Mouse (Mus musculus) kidney, adult 2 months (tissue): ENCODE results near the gene Ppp4r1. TPM values are rescaled to one million over a fixed set of nuclear protein-coding genes. Genes with fewer than 3 reads are reported as not detected.
A peak's percentile ranks its signal among the peaks of the same experiment; 100 is the strongest.

Source experiments
- DNase-seq: peaks from one replicate; pipeline ENCODE4 v3.0.0; 2021
- H3K27ac ChIP-seq: fragments of 200-500 bp; 2 replicates; pipeline ENCODE4 v1.5.1; 2012; ENCODE audit warnings: low read depth, low read length, control low read depth, inconsistent platforms; ENCODE audit not compliant: insufficient read depth
- H3K27me3 ChIP-seq: fragments of 200-500 bp; replicated peaks from 2 replicates; pipeline ENCODE4 v1.6.1; 2012; ENCODE audit warnings: mild to moderate bottlenecking, moderate library complexity, low read length, inconsistent platforms; ENCODE audit not compliant: control insufficient read depth, insufficient read depth
- H3K36me3 ChIP-seq: fragments of 200-500 bp; 2 replicates; pipeline ENCODE4 v1.6.1; 2012; ENCODE audit warnings: mild to moderate bottlenecking, moderate library complexity, low read length, inconsistent platforms; ENCODE audit not compliant: control insufficient read depth, insufficient read depth
- H3K4me1 ChIP-seq: fragments of 200-500 bp; 2 replicates; pipeline ENCODE4 v1.6.1; 2011; ENCODE audit warnings: low read length; ENCODE audit not compliant: control insufficient read depth, insufficient read depth
- H3K4me3 ChIP-seq: fragments of 200-500 bp; 2 replicates; pipeline ENCODE4 v1.5.1; 2011; ENCODE audit warnings: mild to moderate bottlenecking, low read depth, low read length, control low read depth; ENCODE audit not compliant: insufficient read depth
- CTCF ChIP-seq: fragments of 200-500 bp; conservative IDR thresholded peaks from 2 replicates; pipeline ENCODE4 v1.5.1; 2011; ENCODE audit warnings: low read depth, mild to moderate bottlenecking, control low read depth, low read length, moderate library complexity, mixed read lengths; ENCODE audit not compliant: insufficient read depth, insufficient read length
- POLR2A ChIP-seq: fragments of 200-500 bp; IDR thresholded peaks from one replicate; pipeline ENCODE4 v1.6.1; 2011; ENCODE audit warnings: low read depth, low read length, control low read depth
- WGBS: fragments of 180-500 bp; shearing (Covaris S2); methylation state at CpG from one replicate; pipeline ENCODE4 v1.1.7; 2018; 5-methylcytosine and 5-hydroxymethylcytosine counted together
- polyA plus RNA-seq: library from polyadenylated mRNA; depleted of rRNA; stranded (reverse); fragments of >200 nt; gene quantifications from 2 replicates; pipeline ENCODE4 v1.2.3, GENCODE M21; 2012

Ppp4r1 gene
- polyA plus RNA-seq, 1 experiment: 34.3 TPM

DNA sequence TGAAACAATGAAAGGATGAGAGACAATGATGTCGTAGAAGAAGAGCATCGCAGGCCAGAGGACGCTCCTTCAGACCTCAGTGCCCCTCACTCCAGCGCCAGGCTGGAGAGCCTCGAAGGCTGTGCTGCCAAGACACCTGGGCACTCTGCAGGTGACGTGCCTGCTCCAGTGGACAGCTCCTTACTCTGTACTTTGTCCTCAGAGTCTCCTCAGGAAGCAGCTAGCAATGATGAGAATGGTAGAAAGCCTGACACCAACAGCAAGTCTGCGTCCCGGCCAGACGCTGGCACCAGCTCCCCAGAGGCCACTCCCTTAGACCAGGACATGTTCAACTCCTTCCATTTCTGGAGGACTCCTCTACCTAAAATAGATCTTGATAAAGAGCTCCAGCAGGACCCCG, 41.9 kb downstream of the Ppp4r1 start:
- no peaks in the 10 kb centered on the region; the same call in 1 of the 2 replicates for H3K36me3 ChIP-seq

GRCm38 (mm10) chr17:65826257-65826656, 43.9 kb downstream of the Ppp4r1 start:
- no peak overlapping the region for H3K27ac ChIP-seq
- H3K36me3 ChIP-seq: no peaks in the 10 kb centered on the region
- no peaks in the 10 kb centered on the region; the same call in 1 of the 2 replicates for H3K4me1 ChIP-seq
- no peak overlapping the region for H3K4me3 ChIP-seq
- no peak for TF ChIP-seq CTCF
- no peaks in the 10 kb centered on the region for H3K27me3 ChIP-seq
- no peak for DNase-seq
- 50% methylated on average over 9 of the region's 9 CpGs for WGBS

More for the DNA sequence above, 41.9 kb downstream of the Ppp4r1 start:
- H3K27me3 ChIP-seq: no peaks in the 10 kb centered on the region
- no peak overlapping the region for H3K4me3 ChIP-seq
- TF ChIP-seq POLR2A (no peak), CTCF (no peak)
- H3K27ac ChIP-seq: no peak overlapping the region
- no peaks in the 10 kb centered on the region; the same call in 1 of the 2 replicates for H3K4me1 ChIP-seq
- WGBS: 69% methylated on average over 10 of the region's 10 CpGs
- DNase-seq: peak; percentile 68

DNA sequence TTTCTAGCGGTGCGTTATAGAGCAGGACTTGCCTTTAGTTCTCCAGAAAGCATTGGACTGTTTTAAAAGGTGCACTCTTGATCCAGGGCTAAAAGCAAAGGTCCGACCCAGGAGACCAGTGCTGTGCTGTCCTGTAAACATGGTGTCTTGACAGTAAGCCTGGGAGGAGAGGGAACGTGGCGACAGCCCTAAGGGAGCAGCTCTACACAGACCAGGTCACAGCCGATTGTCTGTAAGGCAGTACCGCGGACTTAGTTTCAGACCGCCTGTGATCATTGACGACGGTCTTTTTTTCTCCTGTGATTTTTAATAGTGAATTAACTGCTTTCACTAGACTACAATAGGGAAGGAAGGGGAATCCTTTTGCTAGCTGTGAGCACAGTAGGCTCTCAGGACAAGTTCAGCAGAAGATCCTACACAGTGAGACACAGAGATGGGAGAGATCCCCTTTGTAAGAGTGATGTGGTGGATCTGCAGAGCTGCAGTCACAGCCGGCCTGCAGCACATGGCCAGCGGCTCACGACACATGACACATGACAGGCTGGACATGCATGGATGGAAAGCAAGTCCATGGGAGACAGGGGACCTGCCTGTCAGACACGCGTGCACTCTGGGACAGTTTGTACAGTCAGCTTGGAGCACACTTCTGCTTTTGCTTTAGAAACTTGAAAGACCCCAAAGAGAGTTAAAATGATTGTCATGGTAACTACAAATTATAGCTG, 44.9 kb downstream of the Ppp4r1 start:
- Histone ChIP-seq H3K4me3 (no peak overlapping the region), H3K27me3 (no peaks in the 10 kb centered on the region), H3K36me3 (no peaks in the 10 kb centered on the region), H3K27ac (no peak overlapping the region), H3K4me1 (no peaks in the 10 kb centered on the region; the same call in 1 of the 2 replicates)
- DNase-seq: no peak
- whole genome bisulfite sequencing: 85% methylated on average over 16 of the region's 16 CpGs
- TF ChIP-seq CTCF (no peak), POLR2A (no peak)

DNA sequence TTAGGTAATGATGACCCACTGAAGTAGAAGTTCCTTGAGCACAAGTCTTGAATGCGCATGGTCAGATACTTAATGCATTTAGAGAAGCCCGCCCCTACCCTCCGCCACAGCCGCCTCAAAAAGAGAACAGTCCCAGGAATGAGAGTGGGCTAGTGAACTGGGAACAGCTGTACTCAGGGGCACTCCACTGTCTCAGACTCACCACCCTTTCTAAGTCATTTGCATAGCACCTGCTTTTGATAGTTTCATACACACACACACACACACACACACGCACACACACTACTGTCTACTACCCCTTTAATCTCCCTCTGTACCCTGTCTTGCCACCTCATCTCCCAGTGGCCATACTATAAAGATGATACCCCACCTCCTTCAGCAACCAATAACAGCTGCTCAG, 45.5 kb downstream of the Ppp4r1 start:
- 92% methylated on average over 5 of the region's 5 CpGs for WGBS
- TF ChIP-seq POLR2A: no peak
- no peak for TF ChIP-seq CTCF
- DNase-seq: no peak
- no peaks in the 10 kb centered on the region; the same call in 1 of the 2 replicates for H3K4me1 ChIP-seq
- no peaks in the 10 kb centered on the region for H3K36me3 ChIP-seq
- H3K27ac ChIP-seq: no peak overlapping the region
- H3K4me3 ChIP-seq: no peak overlapping the region
- H3K27me3 ChIP-seq: no peaks in the 10 kb centered on the region

- WGBS: 59% methylated on average over 11 of the region's 11 CpGs
- Histone ChIP-seq H3K27ac (no peak overlapping the region), H3K36me3 (no peaks in the 10 kb centered on the region; the same call in 1 of the 2 replicates), H3K27me3 (no peaks in the 10 kb centered on the region), H3K4me1 (no peaks in the 10 kb centered on the region; the same call in 1 of the 2 replicates), H3K4me3 (no peak overlapping the region)
- no peak for TF ChIP-seq CTCF
- no peak for TF ChIP-seq POLR2A
- DNase-seq: peak; percentile 66
Measured at GRCm38 (mm10) chr17:65828951-65829350, 46.6 kb downstream of the Ppp4r1 start.

GRCm38 (mm10) chr17:65830216-65830863, 48.0 kb downstream of the Ppp4r1 start:
- TF ChIP-seq CTCF: no peak
- no peak for TF ChIP-seq POLR2A
- no peaks in the 10 kb centered on the region; the same call in 1 of the 2 replicates for H3K4me1 ChIP-seq
- no peak overlapping the region for H3K27ac ChIP-seq
- peaks cover under 1% of the 10 kb centered on the region for H3K36me3 ChIP-seq
- no peak for DNase-seq
- WGBS: 79% methylated on average over 13 of the region's 13 CpGs
- no peak overlapping the region for H3K4me3 ChIP-seq
- H3K27me3 ChIP-seq: no peaks in the 10 kb centered on the region

DNA sequence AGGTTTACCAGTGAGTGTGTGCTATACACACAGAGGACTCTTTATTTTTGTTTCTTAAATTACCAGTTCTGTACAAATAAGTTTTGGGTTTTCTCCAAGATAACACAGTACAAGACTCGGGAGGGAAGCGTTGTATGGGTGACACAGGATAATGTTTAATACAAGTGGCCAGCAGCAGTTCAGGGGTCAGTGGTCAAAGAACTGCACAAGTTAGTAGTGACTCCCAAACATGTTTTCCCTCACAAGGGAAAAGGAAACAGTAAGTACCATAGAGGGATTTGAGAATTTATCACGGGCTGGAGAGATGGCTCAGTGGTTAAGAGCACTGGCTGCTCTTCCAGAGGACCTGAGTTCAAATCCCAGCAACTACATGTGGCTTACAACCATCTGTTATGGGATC, 51.5 kb downstream of the Ppp4r1 start:
- peaks cover 2% of the 10 kb centered on the region for H3K36me3 ChIP-seq
- peak; percentile 52 for DNase-seq
- 34% methylated on average over 3 of the region's 3 CpGs for WGBS

More for the DNA sequence above, 51.5 kb downstream of the Ppp4r1 start:
- H3K27me3 ChIP-seq: no peaks in the 10 kb centered on the region
- TF ChIP-seq CTCF (no peak), POLR2A (no peak)
- no peaks in the 10 kb centered on the region for H3K4me1 ChIP-seq
- H3K4me3 ChIP-seq: no peak overlapping the region
- H3K27ac ChIP-seq: peak overlapping the region; percentile 13; the same call in 1 of the 2 replicates
